Mouse (Mus musculus): ENCODE results near the gene Anxa11. TPM values are rescaled to one million over a fixed set of nuclear protein-coding genes. Genes with fewer than 3 reads are reported as not detected.
"Not testable (repeated sequence)": the region's sequence is repeated elsewhere in the genome, so short reads cannot be mapped to it uniquely, and the experiment has no call there.

Gene Anxa11
- polyA plus RNA-seq, 1 experiment: 62.5 TPM

DNA sequence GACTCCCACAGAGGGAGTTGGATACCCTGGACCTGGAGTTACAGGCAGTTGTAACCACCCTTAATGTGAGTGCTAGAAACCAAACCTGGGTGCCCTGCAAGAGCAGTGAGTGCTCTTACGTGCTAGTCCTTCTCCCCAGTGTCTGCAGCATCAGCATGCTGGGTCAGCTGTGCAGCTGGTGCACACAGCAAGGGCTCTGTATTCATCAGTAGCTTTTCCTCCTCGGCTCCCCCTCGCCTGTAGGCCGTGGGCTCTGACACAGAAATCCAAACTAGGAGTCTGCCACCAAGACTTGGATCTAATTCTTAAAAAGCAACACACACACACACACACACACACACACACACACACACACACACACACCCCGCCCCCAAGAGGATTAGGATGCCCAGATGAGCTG, 63.3 kb downstream of the Anxa11 start:
- H3K4me1 ChIP-seq (ENCODE audit: control insufficient read depth, insufficient read depth, low read length); H3K4me3 ChIP-seq (ENCODE audit: insufficient read depth, low read length); H3K27ac ChIP-seq (ENCODE audit: insufficient read depth, low read depth, low read length): not testable (repeated sequence)

DNA sequence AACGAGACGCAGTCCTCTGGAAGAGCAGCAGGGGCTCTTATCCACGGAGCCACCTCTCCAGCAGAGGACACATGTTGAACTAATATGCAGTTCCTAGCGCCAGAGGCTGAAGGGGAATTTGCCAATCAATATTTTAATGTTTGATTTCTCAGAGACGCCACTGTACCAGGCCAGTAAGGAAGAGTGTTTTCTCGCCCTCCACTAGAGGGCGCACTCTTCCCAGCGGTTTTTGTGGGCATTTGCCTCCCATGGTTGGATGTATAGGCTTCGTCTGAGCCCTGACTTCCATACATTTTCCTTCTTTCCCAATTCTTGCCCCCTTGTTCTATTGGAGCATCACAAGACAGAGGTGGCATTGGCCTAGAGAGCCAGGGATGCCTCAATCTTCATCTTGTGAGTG, 65.3 kb downstream of the Anxa11 start:
- H3K27ac ChIP-seq (ENCODE audit: insufficient read depth, low read depth, low read length); H3K4me3 ChIP-seq (ENCODE audit: insufficient read depth, low read length); H3K4me1 ChIP-seq (ENCODE audit: control insufficient read depth, insufficient read depth, low read length): not testable (repeated sequence)

DNA sequence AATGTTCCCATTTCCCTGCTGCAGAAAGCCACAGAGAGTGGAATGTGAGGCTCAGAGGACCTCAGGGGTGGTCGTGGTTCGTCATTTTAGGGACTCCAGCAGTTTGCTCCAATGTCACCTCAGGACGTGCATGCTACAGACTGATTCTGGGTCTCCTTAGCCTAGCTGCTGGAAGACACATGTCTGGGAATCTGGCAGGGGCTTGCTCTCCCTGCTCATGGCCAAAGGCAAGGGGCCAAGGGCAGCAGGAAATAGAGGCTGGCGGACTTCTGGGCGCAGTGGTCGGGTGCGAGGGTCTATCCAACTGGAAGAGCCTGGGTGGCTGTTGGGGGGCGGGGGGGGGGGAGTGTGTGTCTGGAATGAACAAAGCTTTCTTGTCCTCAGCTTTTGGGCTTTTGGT, 67.0 kb downstream of the Anxa11 start:
- H3K27ac ChIP-seq (ENCODE audit: insufficient read depth, low read depth, low read length); H3K4me3 ChIP-seq (ENCODE audit: insufficient read depth, low read length); H3K4me1 ChIP-seq (ENCODE audit: control insufficient read depth, insufficient read depth, low read length): not testable (repeated sequence)

DNA sequence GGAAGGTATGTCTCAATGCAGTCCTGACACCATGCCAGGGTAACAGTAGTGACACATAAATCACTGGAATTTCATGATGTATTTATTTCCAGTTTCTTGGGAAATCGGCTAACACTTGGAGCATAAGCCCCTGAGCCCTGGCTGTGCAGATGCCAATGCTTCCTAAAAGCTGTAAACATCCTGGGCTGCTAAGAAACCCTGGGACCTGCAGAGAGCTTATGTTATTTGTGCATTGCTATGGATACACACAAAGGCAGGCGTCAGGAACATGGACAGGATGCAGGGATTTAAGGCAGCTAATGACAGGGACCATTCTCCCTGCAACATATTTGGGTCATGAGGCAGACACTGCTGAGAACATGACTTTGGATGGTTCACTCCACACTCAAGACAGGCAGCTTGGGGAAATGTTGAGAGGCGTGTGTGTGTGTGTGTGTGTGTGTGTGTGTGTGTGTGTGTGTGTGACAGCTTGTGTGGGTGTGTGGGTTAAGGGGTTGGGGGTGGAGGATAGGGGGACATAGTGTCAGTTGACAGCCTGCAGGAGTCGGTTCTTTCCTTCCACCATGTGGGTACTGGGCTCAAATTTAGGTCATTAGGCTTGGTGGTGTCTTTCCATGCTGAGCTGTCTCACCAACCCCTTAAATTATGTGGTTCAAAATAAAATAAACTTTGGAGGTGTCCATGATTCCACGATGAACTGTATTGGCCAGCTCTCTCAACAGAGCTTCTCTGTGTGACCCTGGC, 76.6 kb downstream of the Anxa11 start:
- not testable (repeated sequence) for H3K4me1 ChIP-seq (ENCODE audit: control insufficient read depth, insufficient read depth, low read length); H3K27ac ChIP-seq (ENCODE audit: insufficient read depth, low read depth, low read length); H3K4me3 ChIP-seq (ENCODE audit: insufficient read depth, low read length)

- H3K4me1 ChIP-seq (ENCODE audit: control insufficient read depth, insufficient read depth, low read length); H3K4me3 ChIP-seq (ENCODE audit: insufficient read depth, low read length); H3K27ac ChIP-seq (ENCODE audit: insufficient read depth, low read depth, low read length): not testable (repeated sequence)
These were observed 85.0 kb downstream of the Anxa11 start for GRCm38 (mm10) chr14:25926814-25927561.

DNA sequence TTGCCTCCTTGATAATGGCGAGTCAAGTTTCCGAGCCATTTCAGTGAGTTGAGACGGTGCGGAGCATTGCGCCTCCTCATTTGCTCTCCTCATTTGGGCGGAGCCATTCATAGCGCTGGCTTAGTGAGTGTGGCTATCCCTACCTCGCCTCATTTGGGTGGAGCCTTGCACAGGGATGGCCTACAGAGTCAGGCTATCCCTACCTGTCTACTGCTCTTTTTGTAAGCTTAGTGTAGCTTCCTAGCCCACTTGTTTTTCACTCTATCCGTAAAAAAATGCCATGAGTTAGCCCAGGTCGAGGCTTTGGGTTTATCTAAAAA, 85.6 kb downstream of the Anxa11 start, which contains the start of gene Tmem254a:
Tmem254a (minus strand) TSS at position 111 of the 320 bp plus-strand sequence.
- not testable (repeated sequence) for H3K4me3 ChIP-seq (ENCODE audit: insufficient read depth, low read length); H3K4me1 ChIP-seq (ENCODE audit: control insufficient read depth, insufficient read depth, low read length); H3K27ac ChIP-seq (ENCODE audit: insufficient read depth, low read depth, low read length)

Other genes with a start within 250 kb of the Anxa11 start
- 6.0 and 9.4 TPM in 2 replicates for gene Ppif, start 148.0 kb upstream of the Anxa11 start, polyA plus RNA-seq (2012; ENCODE audit: insufficient read depth, insufficient read length, missing spikeins)
- 31.7 and 34.8 TPM in 2 replicates for gene Zcchc24, start 73.1 kb upstream of the Anxa11 start, polyA plus RNA-seq (2012; ENCODE audit: insufficient read depth, insufficient read length, missing spikeins)
- gene Plac9a, start 60.9 kb downstream of the Anxa11 start, polyA plus RNA-seq (2012; ENCODE audit: insufficient read depth, insufficient read length, missing spikeins): not detected in 2 replicates
- gene Tmem254a, start 85.5 kb downstream of the Anxa11 start, polyA plus RNA-seq (2012; ENCODE audit: insufficient read depth, insufficient read length, missing spikeins): 1.4 and 2.0 TPM in 2 replicates
- gene Cphx1, start 96.1 kb downstream of the Anxa11 start, polyA plus RNA-seq (2012; ENCODE audit: insufficient read depth, insufficient read length, missing spikeins): not detected in 2 replicates
- gene Duxbl1, start 136.4 kb downstream of the Anxa11 start, polyA plus RNA-seq (2012; ENCODE audit: insufficient read depth, insufficient read length, missing spikeins): not detected in 2 replicates
- gene Gm9780, start 200.6 kb downstream of the Anxa11 start, polyA plus RNA-seq (2012; ENCODE audit: insufficient read depth, insufficient read length, missing spikeins): 1.1 TPM in 1 of 2 replicates, not detected in the other
- 11.0 and 15.6 TPM in 2 replicates for gene Tmem254c, start 225.2 kb downstream of the Anxa11 start, polyA plus RNA-seq (2012; ENCODE audit: insufficient read depth, insufficient read length, missing spikeins)
- not detected in 2 replicates for gene Cphx2, start 239.4 kb downstream of the Anxa11 start, polyA plus RNA-seq (2012; ENCODE audit: insufficient read depth, insufficient read length, missing spikeins)
- gene Cphx3, start 240.1 kb downstream of the Anxa11 start, polyA plus RNA-seq (2012; ENCODE audit: insufficient read depth, insufficient read length, missing spikeins): not detected in 2 replicates

Data from bone marrow macrophage, adult 2 months (primary cell).